Mouse (Mus musculus) CD4-positive, CD25-positive, alpha-beta regulatory T cell, adult 9 weeks (primary cell): ENCODE data around the gene Mageb1. TPM values are rescaled to one million over a fixed set of nuclear protein-coding genes. Genes with fewer than 3 reads are reported as not detected.

Source experiments
- polyA plus RNA-seq: library from polyadenylated mRNA; unstranded; fragments of 100-300 nt; shearing (Covaris generic); gene quantifications from one replicate; pipeline ENCODE4 v1.2.1, GENCODE M21; 2017

Gene Mageb1
- not detected for polyA plus RNA-seq

GRCm38 (mm10) chrX:92016233-92016632 is at the start of gene Mageb1:
Gene Mageb1, minus strand, starts transcription at chrX:92016333.

Other genes with a start within 250 kb of the Mageb1 start
- gene Mageb5, start 233.3 kb downstream of the Mageb1 start, polyA plus RNA-seq, result not detected